Mouse (Mus musculus) thymus, postnatal 36 days (tissue): ENCODE data around the gene C1qtnf5.

Experiments used
- DNase-seq, 2 experiments: peaks; one replicate each; pipeline ENCODE4 v3.0.0; 2022; ENCODE audit warnings: mixed read lengths in 2 of 2

Gene C1qtnf5

GRCm38 (mm10) chr9:44133287-44133686, 26.2 kb downstream of the C1qtnf5 start:
- DNase-seq: no peak

- peak; percentile 49 to 69 for DNase-seq
Observed at GRCm38 (mm10) chr9:44134101-44134850, 27.2 kb downstream of the C1qtnf5 start, which contains the start of gene Mcam. TSS of gene Mcam (plus strand) at chr9:44134469.

- DNase-seq: peak; percentile 56 to 71
Observed at GRCm38 (mm10) chr9:44134851-44135730, 28.0 kb downstream of the C1qtnf5 start.

- no peak for DNase-seq
Observed at GRCm38 (mm10) chr9:44135731-44136411, 28.8 kb downstream of the C1qtnf5 start.

GRCm38 (mm10) chr9:44137846-44138245, 30.8 kb downstream of the C1qtnf5 start:
- no peak for DNase-seq

GRCm38 (mm10) chr9:44141951-44142350, 34.9 kb downstream of the C1qtnf5 start:
- no peak for DNase-seq

- DNase-seq: no peak
Observed at GRCm38 (mm10) chr9:44143421-44143820, 36.4 kb downstream of the C1qtnf5 start.

GRCm38 (mm10) chr9:44144023-44144717, 37.1 kb downstream of the C1qtnf5 start:
- DNase-seq: no peak

- DNase-seq: no peak
Observed at GRCm38 (mm10) chr9:44144718-44145060, 37.6 kb downstream of the C1qtnf5 start.

GRCm38 (mm10) chr9:44147290-44147689, 40.2 kb downstream of the C1qtnf5 start:
- DNase-seq: no peak
